Mouse (Mus musculus): ENCODE results near the gene Elfn2.

DNA sequence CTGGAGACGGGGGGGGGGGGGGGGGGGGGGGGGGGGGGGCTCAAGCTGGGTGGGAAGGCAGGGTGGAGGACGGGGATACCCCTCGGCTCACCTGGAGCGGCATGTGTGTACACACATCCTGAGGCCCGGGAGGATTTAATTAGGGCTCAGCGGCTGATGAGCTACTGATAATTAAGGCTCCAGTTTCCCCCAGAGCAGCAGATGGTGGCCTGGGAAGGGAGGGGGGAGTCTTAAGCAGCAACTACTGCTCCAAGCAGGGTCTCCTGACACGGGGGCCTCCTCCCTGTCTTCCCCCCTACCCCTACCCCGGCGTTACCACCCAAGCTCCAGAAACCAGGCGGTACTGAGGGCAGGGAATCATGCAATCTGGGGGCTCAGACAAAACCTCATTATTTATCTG, 44.6 kb upstream of the Elfn2 start:
- no peak for TF ChIP-seq POLR2A (IDR thresholded peaks at IDR 0.05; ENCODE audit: low read depth, low read length)
- TF ChIP-seq CTCF (IDR thresholded peaks at IDR 0.05; ENCODE audit: extremely low read depth, insufficient read length, insufficient replicate concordance, low read depth, low read length) = no peak
